Mouse (Mus musculus): Measurements from ENCODE around the gene Gas1.

Gene Gas1

GRCm38 (mm10) chr13:60172366-60173017, 4.7 kb downstream of the Gas1 start:
- DNase-seq (ENCODE audit: low spot score), result no peak

- DNase-seq (ENCODE audit: low spot score), result no peak
Measured at GRCm38 (mm10) chr13:60171781-60172180, 5.4 kb downstream of the Gas1 start.

- DNase-seq (ENCODE audit: low spot score), result no peak
Measured at GRCm38 (mm10) chr13:60170898-60171715, 6.1 kb downstream of the Gas1 start.

GRCm38 (mm10) chr13:60169026-60169425, 8.1 kb downstream of the Gas1 start:
- no peak for DNase-seq (ENCODE audit: low spot score)

- DNase-seq (ENCODE audit: low spot score), result no peak
Measured at GRCm38 (mm10) chr13:60156294-60157126, 20.7 kb downstream of the Gas1 start.

GRCm38 (mm10) chr13:60154170-60154569, 23.0 kb downstream of the Gas1 start:
- no peak for DNase-seq (ENCODE audit: low spot score)

- DNase-seq (ENCODE audit: low spot score), result no peak
Measured at GRCm38 (mm10) chr13:60148235-60148634, 28.9 kb downstream of the Gas1 start.

- no peak for DNase-seq (ENCODE audit: low spot score)
Measured at GRCm38 (mm10) chr13:60147857-60148181, 29.3 kb downstream of the Gas1 start.

GRCm38 (mm10) chr13:60146994-60147856, 29.9 kb downstream of the Gas1 start:
- DNase-seq (ENCODE audit: low spot score), result no peak

GRCm38 (mm10) chr13:60146231-60146630, 30.9 kb downstream of the Gas1 start:
- no peak for DNase-seq (ENCODE audit: low spot score)

GRCm38 (mm10) chr13:60136962-60137361, 40.2 kb downstream of the Gas1 start:
- DNase-seq (ENCODE audit: low spot score), result no peak

GRCm38 (mm10) chr13:60134439-60134799, 42.7 kb downstream of the Gas1 start:
- no peak for DNase-seq (ENCODE audit: low spot score)

GRCm38 (mm10) chr13:60133716-60134438, 43.3 kb downstream of the Gas1 start:
- no peak for DNase-seq (ENCODE audit: low spot score)

GRCm38 (mm10) chr13:60131771-60132170, 45.4 kb downstream of the Gas1 start:
- no peak for DNase-seq (ENCODE audit: low spot score)

GRCm38 (mm10) chr13:60129541-60129940, 47.6 kb downstream of the Gas1 start:
- no peak for DNase-seq (ENCODE audit: low spot score)

GRCm38 (mm10) chr13:60126338-60126737, 50.8 kb downstream of the Gas1 start:
- DNase-seq (ENCODE audit: low spot score), result no peak

GRCm38 (mm10) chr13:60125501-60126305, 51.5 kb downstream of the Gas1 start:
- DNase-seq (ENCODE audit: low spot score), result no peak

- no peak for DNase-seq (ENCODE audit: low spot score)
Measured at GRCm38 (mm10) chr13:60125020-60125419, 52.1 kb downstream of the Gas1 start.

- no peak for DNase-seq (ENCODE audit: low spot score)
Measured at GRCm38 (mm10) chr13:60124456-60124855, 52.7 kb downstream of the Gas1 start.

Data from T-cell, adult 2 months (primary cell).